Mouse (Mus musculus) hindbrain, embryonic 10.5 days (tissue): ENCODE data around the gene Sorbs2. TPM values are rescaled to one million over a fixed set of nuclear protein-coding genes. Genes with fewer than 3 reads are reported as not detected.

Experiments used
- DNase-seq: peaks from one replicate; pipeline ENCODE4 v3.0.0-alpha.2; 2017; ENCODE audit warnings: low spot score
- H3K27ac ChIP-seq: fragments of 300-500 bp; sonication (generic); 2 replicates; pipeline ENCODE4 v1.5.1; 2016; ENCODE audit warnings: mild to moderate bottlenecking, moderate library complexity
- H3K27me3 ChIP-seq: fragments of 300-500 bp; sonication (generic); 2 replicates; pipeline ENCODE4 v1.6.1; 2016; ENCODE audit warnings: mild to moderate bottlenecking; ENCODE audit not compliant: poor library complexity, insufficient read depth, severe bottlenecking
- H3K36me3 ChIP-seq: fragments of 300-500 bp; sonication (generic); 2 replicates; pipeline ENCODE4 v1.6.1; 2016; ENCODE audit warnings: mild to moderate bottlenecking, moderate library complexity
- H3K4me1 ChIP-seq: fragments of 300-500 bp; sonication (generic); replicated peaks from 2 replicates; pipeline ENCODE4 v1.6.1; 2016; ENCODE audit warnings: mild to moderate bottlenecking
- H3K4me3 ChIP-seq: fragments of 300-500 bp; sonication (generic); 2 replicates; pipeline ENCODE4 v1.5.1; 2016; ENCODE audit warnings: mild to moderate bottlenecking, moderate library complexity
- H3K9me3 ChIP-seq: fragments of 300-500 bp; sonication (generic); 2 replicates; pipeline ENCODE4 v1.6.1; 2016; ENCODE audit warnings: mild to moderate bottlenecking, moderate library complexity
- WGBS: fragments of 180-500 bp; shearing (Covaris S2); methylation state at CpG from one replicate; pipeline ENCODE4 v1.1.7; 2016; 5-methylcytosine and 5-hydroxymethylcytosine counted together
- polyA plus RNA-seq: library from polyadenylated mRNA; unstranded; fragments of >200 nt; fragmentation: Nextera tagmentation; extraction: Ambion mirVana; gene quantifications from 2 replicates; pipeline ENCODE4 v1.2.1, GENCODE M21; 2016

Gene Sorbs2
- polyA plus RNA-seq, 1 experiment from 2014 or later, result 36.9 TPM

DNA sequence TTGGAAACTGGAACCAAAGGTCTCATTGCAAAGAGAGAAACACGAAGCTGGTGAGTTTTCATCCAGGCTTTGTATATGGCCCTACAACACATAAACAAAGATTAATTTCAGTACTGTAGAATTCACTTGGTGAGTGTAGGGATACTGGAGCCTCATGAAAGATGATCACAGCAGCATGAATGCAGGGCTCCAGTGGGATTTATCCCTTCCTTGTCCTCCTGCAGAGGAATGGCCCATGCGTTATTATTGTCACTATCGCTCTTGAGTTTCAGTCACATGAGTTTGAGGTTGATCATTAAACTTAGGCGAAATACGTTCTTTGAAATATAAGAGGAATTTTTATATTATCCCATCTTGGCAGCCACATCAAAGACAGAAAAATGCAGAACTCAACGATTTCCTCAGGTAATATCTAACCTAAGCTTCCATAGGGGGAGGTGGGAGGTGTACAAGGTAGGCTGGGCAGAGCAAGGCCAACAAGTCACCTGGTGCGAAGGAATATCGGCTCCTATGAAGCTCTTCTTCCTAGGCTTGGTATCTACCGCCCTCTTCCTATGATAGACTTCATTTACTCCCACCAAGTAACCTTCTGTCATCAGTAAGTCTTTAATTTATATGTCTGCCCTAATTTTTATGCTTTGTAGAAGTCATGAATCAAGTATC is 76.9 kb downstream of the Sorbs2 start:
- WGBS, result 91% methylated on average over 9 of the region's 9 CpGs
- no peak for DNase-seq

DNA sequence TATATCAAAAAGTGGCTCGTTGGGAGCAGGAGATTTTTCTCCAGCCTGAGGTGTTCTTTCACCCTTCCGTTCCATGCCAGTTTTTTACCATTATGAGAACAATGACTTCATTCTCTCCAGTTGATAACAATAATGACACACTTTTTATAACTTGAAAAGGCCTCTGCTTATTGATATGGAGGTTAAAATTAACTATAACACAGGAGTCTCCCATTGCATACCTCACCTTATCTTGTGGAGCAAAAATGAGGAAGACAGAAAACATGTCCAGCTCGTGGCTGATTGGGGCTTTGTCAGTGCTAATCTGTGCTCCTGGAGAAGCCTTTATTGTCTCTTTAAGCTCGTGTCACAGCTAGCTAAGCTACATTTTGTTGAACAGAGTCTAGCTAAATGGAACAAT is 77.6 kb downstream of the Sorbs2 start:
- no peaks in the 10 kb centered on the region for H3K4me1 ChIP-seq
- H3K4me3 ChIP-seq, result no peak overlapping the region
- no peaks in the 10 kb centered on the region for H3K9me3 ChIP-seq
- DNase-seq, result no peak
- H3K36me3 ChIP-seq, result no peaks in the 10 kb centered on the region
- WGBS, result 59% methylated on average over 4 of the region's 4 CpGs
- H3K27me3 ChIP-seq, result no peaks in the 10 kb centered on the region
- no peak overlapping the region for H3K27ac ChIP-seq

More for the DNA sequence above, 76.9 kb downstream of the Sorbs2 start:
- Histone ChIP-seq H3K4me1 (no peaks in the 10 kb centered on the region), H3K27ac (no peak overlapping the region), H3K27me3 (no peaks in the 10 kb centered on the region), H3K4me3 (no peak overlapping the region), H3K36me3 (no peaks in the 10 kb centered on the region), H3K9me3 (no peaks in the 10 kb centered on the region)

DNA sequence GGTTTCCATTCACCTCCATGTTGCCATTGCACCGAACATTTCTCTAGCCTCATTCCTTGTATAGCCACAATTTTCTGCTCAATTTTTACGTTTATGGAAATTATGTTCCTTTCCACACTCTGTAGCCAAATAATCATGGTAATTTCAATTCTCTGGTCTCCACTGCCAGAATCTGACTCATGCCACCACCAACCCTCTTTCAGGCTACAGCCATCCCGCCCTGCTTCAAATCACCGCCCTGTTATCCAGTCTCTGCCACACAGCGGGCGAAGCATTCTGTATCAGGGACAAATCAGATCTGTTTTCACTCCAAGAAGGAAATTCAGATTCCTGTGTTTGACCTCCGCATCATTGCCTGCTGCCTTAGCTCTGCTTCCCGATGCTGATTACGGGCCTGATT is 79.4 kb downstream of the Sorbs2 start:
- no peaks in the 10 kb centered on the region for H3K36me3 ChIP-seq
- WGBS, result 97% methylated on average over 9 of the region's 9 CpGs
- no peaks in the 10 kb centered on the region for H3K27me3 ChIP-seq
- DNase-seq, result no peak
- H3K4me3 ChIP-seq, result no peak overlapping the region
- H3K4me1 ChIP-seq, result no peaks in the 10 kb centered on the region
- H3K27ac ChIP-seq, result no peak overlapping the region
- H3K9me3 ChIP-seq, result no peaks in the 10 kb centered on the region

DNA sequence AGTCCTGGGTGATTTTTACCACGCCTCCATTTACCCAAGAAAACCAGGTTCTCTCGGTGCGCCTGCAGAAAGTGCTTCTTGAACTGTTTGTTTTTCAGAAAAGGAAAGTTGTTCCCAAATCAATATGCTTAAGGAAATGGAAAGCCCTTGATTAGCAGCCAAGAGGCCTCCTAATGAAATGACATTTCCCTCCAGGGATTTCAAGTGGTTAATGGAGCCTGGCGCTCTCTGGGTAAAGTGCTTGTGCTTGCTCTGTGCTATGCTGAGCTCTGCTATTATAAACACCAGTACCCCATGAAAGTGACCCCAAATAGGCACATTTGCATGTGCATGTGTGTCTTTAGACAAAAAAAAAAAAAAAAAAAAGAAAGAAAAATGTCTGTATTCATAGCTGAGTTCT is 84.3 kb downstream of the Sorbs2 start:
- no peak overlapping the region for H3K27ac ChIP-seq
- DNase-seq, result no peak
- H3K4me1 ChIP-seq, result no peaks in the 10 kb centered on the region
- H3K4me3 ChIP-seq, result no peak overlapping the region
- 88% methylated on average over 4 of the region's 4 CpGs for WGBS
- no peaks in the 10 kb centered on the region for H3K27me3 ChIP-seq
- no peaks in the 10 kb centered on the region for H3K36me3 ChIP-seq
- no peaks in the 10 kb centered on the region for H3K9me3 ChIP-seq

DNA sequence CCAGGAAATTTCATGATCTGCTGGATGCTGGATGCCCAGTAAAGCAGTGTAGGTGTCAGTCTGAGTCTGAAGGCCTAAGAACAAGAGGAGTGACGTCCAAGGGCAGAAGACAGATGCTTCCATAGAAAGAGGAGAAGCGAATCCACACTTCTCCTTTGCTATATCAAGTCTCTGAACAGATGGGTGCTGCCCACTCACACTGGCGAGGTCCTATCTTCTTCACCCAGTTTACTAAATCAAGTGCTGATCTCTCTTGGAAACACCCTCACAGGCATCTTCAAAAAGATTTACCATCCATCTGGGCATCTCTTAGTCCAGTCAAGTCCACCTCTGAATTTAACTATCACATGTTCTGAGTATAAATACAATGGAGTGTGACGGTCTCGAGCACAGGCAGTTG is 86.1 kb downstream of the Sorbs2 start:
- 85% methylated on average over 5 of the region's 5 CpGs for WGBS
- Histone ChIP-seq H3K4me1 (no peaks in the 10 kb centered on the region), H3K9me3 (no peaks in the 10 kb centered on the region), H3K36me3 (no peaks in the 10 kb centered on the region), H3K4me3 (no peak overlapping the region), H3K27me3 (no peaks in the 10 kb centered on the region), H3K27ac (no peak overlapping the region)
- DNase-seq, result no peak

DNA sequence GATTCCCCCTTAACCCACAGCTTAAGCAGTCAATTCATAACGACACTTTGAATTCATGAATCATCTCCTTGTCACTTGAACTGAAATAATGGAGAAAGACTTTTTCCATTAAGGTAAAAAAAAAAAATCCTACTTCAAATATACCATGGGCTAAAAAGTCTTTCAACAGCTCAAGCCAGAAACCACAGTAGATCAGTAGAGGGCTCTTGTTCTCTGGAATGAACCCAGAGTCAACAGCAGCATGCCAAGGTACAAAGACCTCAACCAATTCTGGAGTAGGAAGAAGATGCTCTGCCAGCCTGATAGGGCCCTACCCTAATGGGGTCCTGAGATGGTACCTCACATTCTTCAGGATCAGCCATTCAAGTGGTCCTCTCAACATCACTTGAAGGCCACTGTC is 88.4 kb downstream of the Sorbs2 start:
- Histone ChIP-seq H3K36me3 (no peaks in the 10 kb centered on the region), H3K9me3 (no peaks in the 10 kb centered on the region), H3K27ac (no peak overlapping the region), H3K27me3 (no peaks in the 10 kb centered on the region), H3K4me3 (no peak overlapping the region), H3K4me1 (no peaks in the 10 kb centered on the region)
- DNase-seq, result no peak
- 92% methylated on average over 1 of the region's 1 CpGs for WGBS

DNA sequence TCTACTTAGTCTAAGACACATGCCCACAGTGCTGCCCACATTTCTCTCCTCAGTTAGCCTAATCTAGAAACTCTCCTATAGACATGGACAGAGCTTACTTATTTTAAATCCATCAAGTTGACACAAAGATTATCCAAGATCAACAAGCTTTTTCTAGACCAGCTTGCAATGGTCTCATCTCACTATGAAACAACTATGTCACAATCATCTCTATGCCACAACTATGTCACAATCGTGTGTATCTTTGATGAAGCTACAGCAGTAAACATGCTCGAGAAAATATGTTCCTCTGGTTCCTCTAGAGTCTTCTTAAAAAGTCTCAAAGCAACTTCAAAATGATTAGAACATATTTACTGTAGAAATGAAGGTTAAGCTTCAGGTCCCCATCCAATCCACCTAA is 89.0 kb downstream of the Sorbs2 start:
- Histone ChIP-seq H3K4me3 (no peak overlapping the region), H3K27me3 (no peaks in the 10 kb centered on the region), H3K36me3 (no peaks in the 10 kb centered on the region), H3K4me1 (no peaks in the 10 kb centered on the region), H3K9me3 (no peaks in the 10 kb centered on the region), H3K27ac (no peak overlapping the region)
- 88% methylated on average over 2 of the region's 2 CpGs for WGBS
- no peak for DNase-seq

DNA sequence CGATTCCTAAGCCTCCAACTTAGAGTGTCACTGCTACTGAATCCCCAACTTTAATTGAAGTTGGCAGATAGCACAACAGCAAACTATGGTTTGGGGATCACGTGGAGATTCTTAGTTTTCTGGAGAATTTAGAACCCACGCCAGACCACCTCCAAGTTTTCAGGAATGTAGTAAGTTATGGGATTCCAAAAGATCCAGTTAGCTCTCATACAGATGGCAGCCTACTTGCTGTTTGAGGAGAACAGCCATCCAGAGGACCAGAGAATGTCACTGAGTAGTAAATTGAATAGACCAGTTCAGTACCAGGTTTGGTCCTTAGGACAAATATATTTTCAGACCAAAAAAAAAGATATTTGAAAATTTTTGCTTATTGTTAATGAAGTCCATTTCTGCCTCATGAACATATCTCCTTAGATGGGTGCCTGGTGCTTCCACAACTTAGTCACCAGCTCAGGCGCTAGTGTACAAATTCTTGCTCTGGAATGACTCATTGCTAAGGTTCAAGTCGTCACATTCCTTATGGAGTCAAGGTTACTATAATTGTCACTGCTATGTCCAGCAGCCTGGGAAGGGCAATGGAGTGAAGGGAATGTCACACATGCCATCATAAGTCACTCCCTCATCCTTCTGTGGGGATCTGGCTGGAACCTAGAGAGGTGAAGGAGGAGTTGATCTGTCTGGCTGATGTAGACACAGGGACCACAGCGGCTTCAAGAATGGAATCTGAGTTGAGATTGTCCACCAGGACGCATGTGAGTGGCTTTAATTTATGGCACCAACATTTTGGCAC is 90.2 kb downstream of the Sorbs2 start:
- H3K27me3 ChIP-seq, result no peaks in the 10 kb centered on the region
- WGBS, result 88% methylated on average over 7 of the region's 7 CpGs
- DNase-seq, result no peak

DNA sequence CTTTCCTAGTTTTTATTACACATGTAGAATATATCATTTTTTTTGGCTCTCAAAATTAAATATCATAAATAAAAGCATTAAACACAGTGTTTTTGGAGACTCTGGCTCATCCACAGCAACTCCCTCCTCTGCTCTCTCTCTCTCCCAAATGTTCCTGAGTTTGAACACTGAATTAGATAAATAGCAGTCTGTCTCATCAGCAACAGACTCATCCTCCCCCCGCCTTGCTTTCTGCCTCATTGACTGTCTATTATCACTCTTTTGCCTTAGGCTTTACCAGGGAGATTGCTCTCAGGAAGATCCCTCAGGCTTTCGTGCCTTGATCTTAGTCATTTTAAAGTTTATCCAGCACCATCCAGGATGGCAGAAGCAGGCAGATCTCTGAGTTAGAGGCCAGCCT is 91.3 kb downstream of the Sorbs2 start:
- Histone ChIP-seq H3K36me3 (no peaks in the 10 kb centered on the region), H3K9me3 (no peaks in the 10 kb centered on the region), H3K4me3 (no peak overlapping the region), H3K27ac (no peak overlapping the region), H3K4me1 (no peaks in the 10 kb centered on the region), H3K27me3 (no peaks in the 10 kb centered on the region)
- no peak for DNase-seq
- 61% methylated on average over 2 of the region's 2 CpGs for WGBS

More for the DNA sequence above, 90.2 kb downstream of the Sorbs2 start:
- no peaks in the 10 kb centered on the region for H3K36me3 ChIP-seq
- no peaks in the 10 kb centered on the region for H3K9me3 ChIP-seq
- H3K4me3 ChIP-seq, result no peak overlapping the region
- no peak overlapping the region for H3K27ac ChIP-seq
- no peaks in the 10 kb centered on the region for H3K4me1 ChIP-seq

DNA sequence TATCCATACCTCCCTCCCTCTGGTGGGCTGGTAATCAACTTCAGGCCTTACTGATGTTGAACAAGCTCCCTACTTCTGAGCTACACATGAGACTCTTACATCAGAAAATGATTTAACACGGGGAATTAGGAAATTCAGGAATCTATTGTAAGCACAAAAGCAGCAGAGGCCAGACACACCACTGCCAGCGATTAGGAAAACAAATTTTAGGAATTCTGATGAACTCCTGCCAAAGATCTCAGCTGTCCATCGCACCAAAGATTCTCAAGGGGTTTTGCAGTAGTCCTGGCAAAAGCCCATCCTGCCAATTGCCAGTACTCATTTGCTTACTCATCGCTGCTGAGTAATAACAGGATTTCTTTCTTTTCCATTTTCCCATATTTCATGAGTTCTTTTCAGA is 94.4 kb downstream of the Sorbs2 start:
- WGBS, result 89% methylated on average over 4 of the region's 4 CpGs
- no peak for DNase-seq
- H3K9me3 ChIP-seq, result no peaks in the 10 kb centered on the region
- no peak overlapping the region for H3K27ac ChIP-seq
- H3K4me1 ChIP-seq, result no peaks in the 10 kb centered on the region
- H3K27me3 ChIP-seq, result no peaks in the 10 kb centered on the region
- no peaks in the 10 kb centered on the region for H3K36me3 ChIP-seq
- H3K4me3 ChIP-seq, result no peak overlapping the region

DNA sequence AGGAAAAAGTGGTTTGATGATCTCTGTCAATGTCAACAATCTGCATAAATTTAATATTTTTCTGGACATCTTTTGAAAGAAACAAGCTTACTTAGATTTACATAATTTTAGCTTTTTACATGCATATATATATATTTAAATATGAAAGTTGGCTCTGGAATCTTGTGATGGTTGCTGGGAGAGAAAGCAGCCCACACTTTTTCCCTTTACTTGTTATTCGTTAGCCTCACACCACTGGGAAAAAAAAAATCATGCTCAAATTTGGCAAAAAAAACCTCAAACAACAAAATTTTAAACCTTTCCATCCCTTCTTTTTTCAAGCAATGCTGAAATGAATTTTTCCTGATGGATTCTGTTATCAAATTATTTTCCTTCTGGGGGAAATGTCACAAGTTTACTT is 97.8 kb downstream of the Sorbs2 start:
- DNase-seq, result no peak
- no peak overlapping the region for H3K4me3 ChIP-seq
- WGBS, result 80% methylated on average over 1 of the region's 1 CpGs
- H3K27ac ChIP-seq, result no peak overlapping the region
- H3K36me3 ChIP-seq, result no peaks in the 10 kb centered on the region
- H3K9me3 ChIP-seq, result no peaks in the 10 kb centered on the region
- H3K27me3 ChIP-seq, result no peaks in the 10 kb centered on the region
- H3K4me1 ChIP-seq, result peaks cover 11% of the 10 kb centered on the region; the same call in 1 of the 2 replicates

DNA sequence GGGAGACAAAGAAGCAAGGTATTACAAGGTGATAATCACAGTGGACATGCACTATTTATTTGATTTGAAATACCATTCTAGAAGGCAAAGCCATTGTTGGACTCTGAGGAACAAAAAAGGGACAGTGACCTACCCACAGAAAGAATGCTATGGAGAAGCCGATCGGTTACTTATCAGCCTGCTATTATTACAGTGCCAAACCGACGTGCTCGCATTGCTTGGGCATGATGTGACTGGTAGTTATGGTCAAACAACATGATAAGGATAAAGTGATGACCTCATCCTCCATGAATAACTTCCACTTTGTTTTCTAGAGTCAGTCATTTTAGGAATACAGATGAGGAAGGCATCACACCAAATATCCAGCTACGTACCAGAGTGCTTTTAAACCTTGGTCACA is 99.4 kb downstream of the Sorbs2 start:
- H3K27ac ChIP-seq, result no peak overlapping the region
- 88% methylated on average over 6 of the region's 6 CpGs for WGBS

DNA sequence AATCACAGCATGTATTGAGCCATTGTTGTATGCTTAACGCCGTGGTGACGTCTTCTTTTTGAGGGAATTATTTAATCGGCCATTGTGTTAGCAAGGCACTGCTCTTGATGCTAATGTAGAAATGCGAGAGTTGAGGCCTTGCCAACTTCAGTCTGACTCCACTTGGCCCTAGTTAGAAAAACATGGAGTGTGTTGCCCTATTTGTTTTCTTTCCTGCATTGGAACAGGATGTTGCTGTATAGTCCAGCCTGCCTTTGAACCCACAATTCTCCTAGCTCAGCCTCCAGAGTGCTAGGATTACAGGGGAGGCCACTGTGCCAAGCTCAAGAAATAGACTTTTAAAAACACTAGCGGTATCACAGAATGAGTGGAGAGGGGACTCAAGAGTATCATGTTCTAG is 100.8 kb downstream of the Sorbs2 start:
- WGBS, result 88% methylated on average over 6 of the region's 6 CpGs
- DNase-seq, result no peak

More for the DNA sequence above, 99.4 kb downstream of the Sorbs2 start:
- Histone ChIP-seq H3K9me3 (no peaks in the 10 kb centered on the region), H3K27me3 (no peaks in the 10 kb centered on the region), H3K4me1 (peaks cover 22% of the 10 kb centered on the region), H3K36me3 (no peaks in the 10 kb centered on the region), H3K4me3 (no peak overlapping the region)
- DNase-seq, result no peak

More for the DNA sequence above, 100.8 kb downstream of the Sorbs2 start:
- no peaks in the 10 kb centered on the region for H3K36me3 ChIP-seq
- no peaks in the 10 kb centered on the region for H3K27me3 ChIP-seq
- H3K4me3 ChIP-seq, result no peak overlapping the region
- no peaks in the 10 kb centered on the region for H3K9me3 ChIP-seq
- peaks cover 22% of the 10 kb centered on the region for H3K4me1 ChIP-seq
- H3K27ac ChIP-seq, result no peak overlapping the region
